Mouse (Mus musculus): ENCODE measurements around the gene Ctsd. TPM values are rescaled to one million over a fixed set of nuclear protein-coding genes. Genes with fewer than 3 reads are reported as not detected.

Ctsd gene
- polyA plus RNA-seq, 1 experiment from 2014 or later = 313 TPM

- ATAC-seq (ENCODE audit: low FRiP score) = no peak
- Histone ChIP-seq H3K36me3 (replicated peaks; ENCODE audit: control insufficient read depth, insufficient read depth) (no peaks in the 10 kb centered on the region), H3K9ac (no peak overlapping the region), H3K4me3 (replicated peaks; ENCODE audit: low read length) (no peak overlapping the region), H3K27me3 (ENCODE audit: control insufficient read depth, insufficient read depth, low read length) (no peaks in the 10 kb centered on the region), H3K4me1 (replicated peaks; ENCODE audit: control insufficient read depth, insufficient read depth, low read length) (no peaks in the 10 kb centered on the region), H3K4me2 (replicated peaks) (no peak overlapping the region), H3K27ac (no peak overlapping the region), H3K9me3 (ENCODE audit: control insufficient read depth, low read length) (no peaks in the 10 kb centered on the region)
- WGBS = 75% methylated on average over 2 of the region's 2 CpGs
- no peak for DNase-seq (ENCODE audit: low spot score)
Measured at GRCm38 (mm10) chr7:142421826-142422225, 34.0 kb upstream of the Ctsd start.

GRCm38 (mm10) chr7:142419887-142420286, 32.0 kb upstream of the Ctsd start:
- H3K9me3 ChIP-seq (ENCODE audit: control insufficient read depth, low read length) = no peaks in the 10 kb centered on the region
- H3K27ac ChIP-seq = no peak overlapping the region
- no peaks in the 10 kb centered on the region for H3K4me1 ChIP-seq (replicated peaks; ENCODE audit: control insufficient read depth, insufficient read depth, low read length)
- DNase-seq (ENCODE audit: low spot score) (no peak), ATAC-seq (ENCODE audit: low FRiP score) (no peak)
- H3K4me2 ChIP-seq (replicated peaks) = no peak overlapping the region
- no peaks in the 10 kb centered on the region for H3K36me3 ChIP-seq (replicated peaks; ENCODE audit: control insufficient read depth, insufficient read depth)
- no peaks in the 10 kb centered on the region for H3K27me3 ChIP-seq (ENCODE audit: control insufficient read depth, insufficient read depth, low read length)
- H3K9ac ChIP-seq = no peak overlapping the region
- H3K4me3 ChIP-seq (replicated peaks; ENCODE audit: low read length) = no peak overlapping the region
- WGBS = 83% methylated on average over 5 of the region's 5 CpGs

- Histone ChIP-seq H3K36me3 (replicated peaks; ENCODE audit: control insufficient read depth, insufficient read depth) (no peaks in the 10 kb centered on the region), H3K9ac (no peak overlapping the region), H3K4me3 (replicated peaks; ENCODE audit: low read length) (no peak overlapping the region), H3K27me3 (ENCODE audit: control insufficient read depth, insufficient read depth, low read length) (no peaks in the 10 kb centered on the region), H3K27ac (no peak overlapping the region), H3K9me3 (ENCODE audit: control insufficient read depth, low read length) (no peaks in the 10 kb centered on the region), H3K4me1 (replicated peaks; ENCODE audit: control insufficient read depth, insufficient read depth, low read length) (no peaks in the 10 kb centered on the region), H3K4me2 (replicated peaks) (no peak overlapping the region)
- no peak for ATAC-seq (ENCODE audit: low FRiP score)
- WGBS = 91% methylated on average over 8 of the region's 8 CpGs
- DNase-seq (ENCODE audit: low spot score) = no peak
Measured at GRCm38 (mm10) chr7:142418679-142419078, 30.8 kb upstream of the Ctsd start.

GRCm38 (mm10) chr7:142418027-142418426, 30.2 kb upstream of the Ctsd start:
- Histone ChIP-seq H3K4me1 (replicated peaks; ENCODE audit: control insufficient read depth, insufficient read depth, low read length) (no peaks in the 10 kb centered on the region), H3K4me3 (replicated peaks; ENCODE audit: low read length) (no peak overlapping the region), H3K9ac (no peak overlapping the region), H3K36me3 (replicated peaks; ENCODE audit: control insufficient read depth, insufficient read depth) (no peaks in the 10 kb centered on the region), H3K27ac (no peak overlapping the region), H3K9me3 (ENCODE audit: control insufficient read depth, low read length) (no peaks in the 10 kb centered on the region), H3K27me3 (ENCODE audit: control insufficient read depth, insufficient read depth, low read length) (no peaks in the 10 kb centered on the region), H3K4me2 (replicated peaks) (no peak overlapping the region)
- ATAC-seq (ENCODE audit: low FRiP score) (no peak), DNase-seq (ENCODE audit: low spot score) (no peak)
- WGBS = 91% methylated on average over 2 of the region's 2 CpGs

GRCm38 (mm10) chr7:142416225-142416624, 28.4 kb upstream of the Ctsd start:
- DNase-seq (ENCODE audit: low spot score) (no peak), ATAC-seq (ENCODE audit: low FRiP score) (no peak)
- WGBS = 74% methylated on average over 3 of the region's 3 CpGs
- Histone ChIP-seq H3K9me3 (ENCODE audit: control insufficient read depth, low read length) (no peaks in the 10 kb centered on the region), H3K9ac (no peak overlapping the region), H3K36me3 (replicated peaks; ENCODE audit: control insufficient read depth, insufficient read depth) (no peaks in the 10 kb centered on the region), H3K4me1 (replicated peaks; ENCODE audit: control insufficient read depth, insufficient read depth, low read length) (no peaks in the 10 kb centered on the region), H3K27me3 (ENCODE audit: control insufficient read depth, insufficient read depth, low read length) (no peaks in the 10 kb centered on the region), H3K4me2 (replicated peaks) (no peak overlapping the region), H3K4me3 (replicated peaks; ENCODE audit: low read length) (no peak overlapping the region), H3K27ac (no peak overlapping the region)

GRCm38 (mm10) chr7:142415314-142415713, 27.5 kb upstream of the Ctsd start:
- DNase-seq (ENCODE audit: low spot score) (no peak), ATAC-seq (ENCODE audit: low FRiP score) (no peak)
- Histone ChIP-seq H3K27ac (no peak overlapping the region), H3K4me1 (replicated peaks; ENCODE audit: control insufficient read depth, insufficient read depth, low read length) (no peaks in the 10 kb centered on the region), H3K9ac (no peak overlapping the region), H3K27me3 (ENCODE audit: control insufficient read depth, insufficient read depth, low read length) (no peaks in the 10 kb centered on the region), H3K4me2 (replicated peaks) (no peak overlapping the region), H3K36me3 (replicated peaks; ENCODE audit: control insufficient read depth, insufficient read depth) (no peaks in the 10 kb centered on the region), H3K4me3 (replicated peaks; ENCODE audit: low read length) (no peak overlapping the region), H3K9me3 (ENCODE audit: control insufficient read depth, low read length) (no peaks in the 10 kb centered on the region)
- WGBS = 66% methylated on average over 4 of the region's 4 CpGs

- ATAC-seq (ENCODE audit: low FRiP score) (no peak), DNase-seq (ENCODE audit: low spot score) (no peak)
- H3K4me3 ChIP-seq (replicated peaks; ENCODE audit: low read length) = no peak overlapping the region
- 96% methylated on average over 6 of the region's 6 CpGs for WGBS
- H3K36me3 ChIP-seq (replicated peaks; ENCODE audit: control insufficient read depth, insufficient read depth) = no peaks in the 10 kb centered on the region
- H3K9ac ChIP-seq = no peak overlapping the region
- no peak overlapping the region for H3K27ac ChIP-seq
- H3K27me3 ChIP-seq (ENCODE audit: control insufficient read depth, insufficient read depth, low read length) = no peaks in the 10 kb centered on the region
- no peak overlapping the region for H3K4me2 ChIP-seq (replicated peaks)
- H3K9me3 ChIP-seq (ENCODE audit: control insufficient read depth, low read length) = no peaks in the 10 kb centered on the region
- H3K4me1 ChIP-seq (replicated peaks; ENCODE audit: control insufficient read depth, insufficient read depth, low read length) = no peaks in the 10 kb centered on the region
Measured at GRCm38 (mm10) chr7:142413285-142413684, 25.4 kb upstream of the Ctsd start.

- Histone ChIP-seq H3K27me3 (ENCODE audit: control insufficient read depth, insufficient read depth, low read length) (no peaks in the 10 kb centered on the region), H3K4me1 (replicated peaks; ENCODE audit: control insufficient read depth, insufficient read depth, low read length) (no peaks in the 10 kb centered on the region), H3K9me3 (ENCODE audit: control insufficient read depth, low read length) (no peaks in the 10 kb centered on the region), H3K27ac (no peak overlapping the region), H3K9ac (no peak overlapping the region), H3K36me3 (replicated peaks; ENCODE audit: control insufficient read depth, insufficient read depth) (no peaks in the 10 kb centered on the region), H3K4me3 (replicated peaks; ENCODE audit: low read length) (no peak overlapping the region), H3K4me2 (replicated peaks) (no peak overlapping the region)
- ATAC-seq (ENCODE audit: low FRiP score) = no peak
- no peak for DNase-seq (ENCODE audit: low spot score)
- WGBS = 84% methylated on average over 3 of the region's 3 CpGs
Measured at GRCm38 (mm10) chr7:142409603-142410002, 21.8 kb upstream of the Ctsd start.

- WGBS = 88% methylated on average over 8 of the region's 8 CpGs
- H3K4me2 ChIP-seq (replicated peaks) = no peak overlapping the region
Measured at GRCm38 (mm10) chr7:142408686-142409085, 20.8 kb upstream of the Ctsd start.

GRCm38 (mm10) chr7:142407935-142408334, 20.1 kb upstream of the Ctsd start:
- no peak for ATAC-seq (ENCODE audit: low FRiP score)
- H3K4me2 ChIP-seq (replicated peaks) = no peak overlapping the region
- no peaks in the 10 kb centered on the region for H3K27me3 ChIP-seq (ENCODE audit: control insufficient read depth, insufficient read depth, low read length)
- H3K36me3 ChIP-seq (replicated peaks; ENCODE audit: control insufficient read depth, insufficient read depth) = no peaks in the 10 kb centered on the region
- H3K4me3 ChIP-seq (replicated peaks; ENCODE audit: low read length) = no peak overlapping the region
- H3K9me3 ChIP-seq (ENCODE audit: control insufficient read depth, low read length) = no peaks in the 10 kb centered on the region
- 89% methylated on average over 4 of the region's 4 CpGs for WGBS
- DNase-seq (ENCODE audit: low spot score) = no peak
- H3K4me1 ChIP-seq (replicated peaks; ENCODE audit: control insufficient read depth, insufficient read depth, low read length) = no peaks in the 10 kb centered on the region
- no peak overlapping the region for H3K9ac ChIP-seq
- H3K27ac ChIP-seq = no peak overlapping the region

More at GRCm38 (mm10) chr7:142408686-142409085, 20.8 kb upstream of the Ctsd start:
- no peak for ATAC-seq (ENCODE audit: low FRiP score)
- no peak overlapping the region for H3K4me3 ChIP-seq (replicated peaks; ENCODE audit: low read length)
- no peaks in the 10 kb centered on the region for H3K27me3 ChIP-seq (ENCODE audit: control insufficient read depth, insufficient read depth, low read length)
- no peak overlapping the region for H3K9ac ChIP-seq
- DNase-seq (ENCODE audit: low spot score) = no peak
- no peak overlapping the region for H3K27ac ChIP-seq
- no peaks in the 10 kb centered on the region for H3K4me1 ChIP-seq (replicated peaks; ENCODE audit: control insufficient read depth, insufficient read depth, low read length)
- no peaks in the 10 kb centered on the region for H3K9me3 ChIP-seq (ENCODE audit: control insufficient read depth, low read length)
- no peaks in the 10 kb centered on the region for H3K36me3 ChIP-seq (replicated peaks; ENCODE audit: control insufficient read depth, insufficient read depth)

Measured in hindbrain, embryonic 14.5 days (tissue).